Mouse (Mus musculus): ENCODE measurements around the gene Fam181a. TPM values are rescaled to one million over a fixed set of nuclear protein-coding genes. Genes with fewer than 3 reads are reported as not detected.

Fam181a gene
- polyA plus RNA-seq, 1 experiment from 2014 or later, result 0.35 TPM

DNA sequence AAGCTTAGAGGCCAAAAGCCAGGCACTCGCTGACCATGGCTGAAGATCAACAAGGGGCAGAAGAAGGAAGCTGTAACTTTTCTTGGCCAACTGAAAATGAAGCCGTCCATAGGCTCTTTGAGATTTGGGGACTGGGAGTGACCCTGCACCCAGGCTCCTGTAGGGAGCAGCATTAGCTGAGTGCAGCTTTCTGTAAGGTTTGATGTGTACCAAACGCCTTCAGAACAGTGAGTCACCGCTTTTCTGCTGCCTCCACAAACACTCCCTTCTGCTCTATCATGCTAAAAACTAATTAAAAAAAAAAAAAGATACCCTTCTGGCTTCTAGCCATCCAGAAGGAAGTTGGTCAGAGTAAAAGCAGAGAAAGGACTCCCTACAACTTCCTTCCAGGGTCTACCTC is 34.4 kb upstream of the Fam181a start:
- ATAC-seq, result no peak
- TF ChIP-seq CTCF (IDR thresholded peaks at IDR 0.05) (no peak), EP300 (IDR thresholded peaks at IDR 0.05) (no peak)
- Histone ChIP-seq H3K9me3 (ENCODE audit: low read length) (no peaks in the 10 kb centered on the region), H3K27me3 (replicated peaks; ENCODE audit: insufficient read depth, low read length) (no peaks in the 10 kb centered on the region), H3K9ac (replicated peaks; ENCODE audit: low read depth) (no peak overlapping the region), H3K4me3 (ENCODE audit: low read depth, low read length) (no peak overlapping the region), H3K4me2 (replicated peaks; ENCODE audit: low read depth, low read length) (no peak overlapping the region), H3K27ac (ENCODE audit: low read length) (no peak overlapping the region), H3K36me3 (ENCODE audit: insufficient read depth, low read length) (no peaks in the 10 kb centered on the region), H3K4me1 (ENCODE audit: insufficient read depth, low read depth, low read length) (no peaks in the 10 kb centered on the region)
- WGBS, result 67% methylated on average over 4 of the region's 4 CpGs
- no peak for DNase-seq (ENCODE audit: low spot score)

DNA sequence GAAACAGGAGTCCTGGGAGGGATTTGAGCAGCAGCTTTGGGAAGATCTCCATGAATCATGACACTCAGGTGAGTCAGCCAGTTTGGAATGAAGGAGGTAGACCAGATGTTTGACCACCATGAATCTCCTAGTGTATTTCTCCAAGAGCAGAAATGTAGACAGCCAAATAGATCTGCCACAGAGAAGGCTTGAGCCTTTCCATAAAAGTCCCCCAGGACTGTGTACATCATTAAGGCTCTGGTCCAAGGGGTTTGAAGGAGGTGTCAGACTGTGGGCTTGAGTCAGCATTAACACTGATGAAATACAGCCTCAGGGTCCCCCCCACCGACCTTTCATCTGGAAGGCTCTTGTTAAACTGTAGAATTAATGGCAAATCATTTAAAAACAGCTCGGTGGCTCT is 29.3 kb upstream of the Fam181a start:
- Histone ChIP-seq H3K36me3 (ENCODE audit: insufficient read depth, low read length) (no peaks in the 10 kb centered on the region), H3K4me1 (ENCODE audit: insufficient read depth, low read depth, low read length) (no peaks in the 10 kb centered on the region), H3K4me3 (ENCODE audit: low read depth, low read length) (no peak overlapping the region), H3K9me3 (ENCODE audit: low read length) (no peaks in the 10 kb centered on the region), H3K27me3 (replicated peaks; ENCODE audit: insufficient read depth, low read length) (no peaks in the 10 kb centered on the region), H3K4me2 (replicated peaks; ENCODE audit: low read depth, low read length) (no peak overlapping the region), H3K27ac (ENCODE audit: low read length) (no peak overlapping the region), H3K9ac (replicated peaks; ENCODE audit: low read depth) (no peak overlapping the region)
- TF ChIP-seq CTCF (IDR thresholded peaks at IDR 0.05), result no peak
- no peak for TF ChIP-seq EP300 (IDR thresholded peaks at IDR 0.05)
- WGBS, result 34% methylated on average over 2 of the region's 2 CpGs
- ATAC-seq (peak; percentile 40; the same call in 1 of the 2 replicates), DNase-seq (ENCODE audit: low spot score) (peak; percentile 6)

DNA sequence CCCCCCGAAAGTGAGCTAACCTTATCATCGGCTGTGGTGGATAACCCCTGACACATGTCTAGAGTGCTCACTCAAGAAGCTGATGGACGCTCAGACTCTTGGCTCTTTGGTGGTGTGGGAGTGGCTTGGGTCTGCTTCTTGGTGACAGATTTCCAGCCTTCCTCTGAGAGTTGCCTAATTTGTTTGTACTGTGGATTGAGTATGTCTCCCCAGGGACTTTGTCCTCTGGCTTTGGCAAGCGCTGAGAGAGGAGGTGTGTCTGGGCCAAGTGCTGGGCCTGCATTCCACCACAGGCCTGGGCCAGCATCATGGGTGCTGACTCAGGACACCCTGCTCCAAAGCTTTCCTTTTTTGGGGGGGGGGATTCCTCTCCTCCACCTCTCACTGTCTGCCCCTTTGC is 28.9 kb upstream of the Fam181a start:
- Histone ChIP-seq H3K9ac (replicated peaks; ENCODE audit: low read depth) (no peak overlapping the region), H3K4me2 (replicated peaks; ENCODE audit: low read depth, low read length) (no peak overlapping the region), H3K27me3 (replicated peaks; ENCODE audit: insufficient read depth, low read length) (no peaks in the 10 kb centered on the region), H3K4me1 (ENCODE audit: insufficient read depth, low read depth, low read length) (no peaks in the 10 kb centered on the region), H3K27ac (ENCODE audit: low read length) (no peak overlapping the region), H3K4me3 (ENCODE audit: low read depth, low read length) (no peak overlapping the region), H3K9me3 (ENCODE audit: low read length) (no peaks in the 10 kb centered on the region), H3K36me3 (ENCODE audit: insufficient read depth, low read length) (no peaks in the 10 kb centered on the region)
- TF ChIP-seq CTCF (IDR thresholded peaks at IDR 0.05), result no peak
- TF ChIP-seq EP300 (IDR thresholded peaks at IDR 0.05), result no peak
- 32% methylated on average over 4 of the region's 4 CpGs for WGBS
- DNase-seq (ENCODE audit: low spot score) (peak; percentile 88), ATAC-seq (peak; percentile 96)

DNA sequence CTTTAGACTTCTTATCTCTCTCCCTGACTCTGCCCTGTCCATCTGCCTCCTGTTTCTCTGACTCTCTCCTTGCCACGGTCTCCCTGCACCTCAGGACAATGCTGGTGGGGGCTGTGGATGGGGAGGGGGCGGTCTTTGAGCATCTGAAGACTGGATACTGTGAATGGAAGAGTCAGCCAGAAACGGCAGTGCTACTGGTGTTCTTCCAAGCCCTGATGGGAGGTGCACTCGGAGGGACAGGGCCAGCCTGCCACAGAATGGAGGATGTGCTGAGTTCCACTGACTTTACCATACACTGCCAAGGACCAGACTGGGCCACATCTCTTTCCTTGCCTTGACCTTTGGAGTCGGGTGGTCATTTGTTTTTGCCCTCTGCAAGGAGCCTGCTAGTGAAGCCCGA is 27.8 kb upstream of the Fam181a start:
- Histone ChIP-seq H3K36me3 (ENCODE audit: insufficient read depth, low read length) (no peaks in the 10 kb centered on the region), H3K27ac (ENCODE audit: low read length) (no peak overlapping the region), H3K4me1 (ENCODE audit: insufficient read depth, low read depth, low read length) (no peaks in the 10 kb centered on the region), H3K4me2 (replicated peaks; ENCODE audit: low read depth, low read length) (no peak overlapping the region), H3K27me3 (replicated peaks; ENCODE audit: insufficient read depth, low read length) (no peaks in the 10 kb centered on the region), H3K4me3 (ENCODE audit: low read depth, low read length) (no peak overlapping the region), H3K9me3 (ENCODE audit: low read length) (no peaks in the 10 kb centered on the region), H3K9ac (replicated peaks; ENCODE audit: low read depth) (no peak overlapping the region)
- no peak for DNase-seq (ENCODE audit: low spot score)
- no peak for ATAC-seq
- no peak for TF ChIP-seq EP300 (IDR thresholded peaks at IDR 0.05)
- TF ChIP-seq CTCF (IDR thresholded peaks at IDR 0.05), result no peak
- WGBS, result 58% methylated on average over 6 of the region's 6 CpGs

DNA sequence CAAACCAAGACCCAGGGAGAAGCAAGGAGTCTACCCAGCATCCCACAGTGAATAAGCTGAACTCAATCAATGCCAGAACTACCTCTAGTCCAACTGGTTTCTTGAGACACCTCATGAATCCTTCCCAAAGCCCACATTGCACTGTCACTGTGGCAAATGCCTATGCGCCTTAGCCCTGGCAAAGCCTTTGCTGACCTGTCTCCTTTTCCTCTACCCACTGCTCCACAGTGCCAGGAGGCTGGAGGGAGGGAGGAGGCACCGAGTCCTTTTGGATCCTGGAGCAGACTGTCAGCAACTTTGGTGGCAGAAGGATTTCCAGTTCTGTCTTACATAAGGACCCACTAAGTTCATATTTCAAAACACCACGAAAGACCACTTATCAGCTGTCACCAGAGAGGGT is 27.4 kb upstream of the Fam181a start:
- no peak overlapping the region for H3K27ac ChIP-seq (ENCODE audit: low read length)
- no peak overlapping the region for H3K9ac ChIP-seq (replicated peaks; ENCODE audit: low read depth)
- TF ChIP-seq CTCF (IDR thresholded peaks at IDR 0.05) (no peak), EP300 (IDR thresholded peaks at IDR 0.05) (no peak)
- no peaks in the 10 kb centered on the region for H3K4me1 ChIP-seq (ENCODE audit: insufficient read depth, low read depth, low read length)
- no peak for ATAC-seq
- no peaks in the 10 kb centered on the region for H3K36me3 ChIP-seq (ENCODE audit: insufficient read depth, low read length)
- H3K4me2 ChIP-seq (replicated peaks; ENCODE audit: low read depth, low read length), result no peak overlapping the region
- no peak overlapping the region for H3K4me3 ChIP-seq (ENCODE audit: low read depth, low read length)
- no peak for DNase-seq (ENCODE audit: low spot score)
- H3K9me3 ChIP-seq (ENCODE audit: low read length), result no peaks in the 10 kb centered on the region
- H3K27me3 ChIP-seq (replicated peaks; ENCODE audit: insufficient read depth, low read length), result no peaks in the 10 kb centered on the region
- WGBS, result 61% methylated on average over 3 of the region's 3 CpGs

DNA sequence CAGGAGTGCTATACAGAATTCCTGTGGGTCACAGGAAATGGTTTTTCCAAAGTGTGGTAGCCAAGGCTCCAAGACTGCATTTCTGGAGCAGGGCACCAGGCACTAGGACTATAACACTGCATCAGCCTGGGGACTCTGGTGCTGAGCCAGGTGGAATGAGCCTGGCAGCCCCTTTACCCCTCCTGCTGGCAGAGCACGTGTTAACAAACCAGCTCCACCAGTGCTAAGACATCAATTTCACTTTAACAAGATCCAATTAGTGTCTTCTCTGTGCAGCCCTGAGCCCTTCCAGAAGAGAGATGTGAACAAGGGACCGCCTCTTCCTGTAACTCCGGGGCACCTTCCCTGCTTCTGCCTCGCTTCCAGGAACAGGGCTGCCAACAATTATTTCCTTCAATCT is 23.5 kb upstream of the Fam181a start:
- Histone ChIP-seq H3K27ac (ENCODE audit: low read length) (no peak overlapping the region), H3K36me3 (ENCODE audit: insufficient read depth, low read length) (no peaks in the 10 kb centered on the region), H3K9me3 (ENCODE audit: low read length) (no peaks in the 10 kb centered on the region), H3K4me3 (ENCODE audit: low read depth, low read length) (no peak overlapping the region), H3K27me3 (replicated peaks; ENCODE audit: insufficient read depth, low read length) (no peaks in the 10 kb centered on the region), H3K4me1 (ENCODE audit: insufficient read depth, low read depth, low read length) (no peaks in the 10 kb centered on the region), H3K4me2 (replicated peaks; ENCODE audit: low read depth, low read length) (no peak overlapping the region), H3K9ac (replicated peaks; ENCODE audit: low read depth) (no peak overlapping the region)
- DNase-seq (ENCODE audit: low spot score), result no peak
- no peak for ATAC-seq
- WGBS, result 55% methylated on average over 4 of the region's 4 CpGs
- TF ChIP-seq CTCF (IDR thresholded peaks at IDR 0.05) (no peak), EP300 (IDR thresholded peaks at IDR 0.05) (no peak)

DNA sequence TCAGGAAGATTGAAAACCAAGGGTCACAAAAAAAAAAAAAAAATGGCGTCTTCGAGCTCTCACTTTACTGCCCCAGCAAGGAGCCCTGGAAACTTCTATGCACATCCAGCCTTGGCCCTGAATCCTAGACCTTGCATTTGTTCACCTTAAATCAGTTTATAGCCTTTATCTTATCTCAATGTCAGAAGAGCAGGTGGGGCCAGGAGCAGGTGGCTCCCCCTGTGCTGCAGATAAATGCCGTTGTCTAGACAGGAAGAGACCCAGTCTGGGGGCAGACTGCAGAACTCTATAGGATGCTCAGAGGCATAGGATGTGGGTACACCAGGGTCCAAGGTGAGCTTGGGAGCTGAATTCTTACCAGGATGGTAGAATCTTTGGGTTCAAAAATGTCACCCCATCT is 18.4 kb upstream of the Fam181a start:
- ATAC-seq (no peak), DNase-seq (ENCODE audit: low spot score) (no peak)
- Histone ChIP-seq H3K4me2 (replicated peaks; ENCODE audit: low read depth, low read length) (no peak overlapping the region), H3K9ac (replicated peaks; ENCODE audit: low read depth) (no peak overlapping the region), H3K4me3 (ENCODE audit: low read depth, low read length) (no peak overlapping the region), H3K9me3 (ENCODE audit: low read length) (no peaks in the 10 kb centered on the region), H3K27ac (ENCODE audit: low read length) (no peak overlapping the region), H3K4me1 (ENCODE audit: insufficient read depth, low read depth, low read length) (no peaks in the 10 kb centered on the region), H3K27me3 (replicated peaks; ENCODE audit: insufficient read depth, low read length) (no peaks in the 10 kb centered on the region), H3K36me3 (ENCODE audit: insufficient read depth, low read length) (no peaks in the 10 kb centered on the region)
- TF ChIP-seq EP300 (IDR thresholded peaks at IDR 0.05) (no peak), CTCF (IDR thresholded peaks at IDR 0.05) (no peak)
- WGBS, result 71% methylated on average over 3 of the region's 3 CpGs
